Mouse (Mus musculus): ENCODE results near the gene Nfxl1. TPM values are rescaled to one million over a fixed set of nuclear protein-coding genes. Genes with fewer than 3 reads are reported as not detected.

Nfxl1 gene
- polyA plus RNA-seq, 1 experiment, result 9.6 TPM

- DNase-seq (ENCODE audit: low spot score), result no peak
Observed at GRCm38 (mm10) chr5:72501763-72502162, 57.7 kb downstream of the Nfxl1 start.

GRCm38 (mm10) chr5:72498271-72498670, 61.2 kb downstream of the Nfxl1 start:
- no peak for DNase-seq (ENCODE audit: low spot score)

- DNase-seq (ENCODE audit: low spot score), result no peak
Observed at GRCm38 (mm10) chr5:72496756-72497155, 62.7 kb downstream of the Nfxl1 start.

- DNase-seq (ENCODE audit: low spot score), result no peak
Observed at GRCm38 (mm10) chr5:72493906-72494305, 65.6 kb downstream of the Nfxl1 start.

- DNase-seq (ENCODE audit: low spot score), result no peak
Observed at GRCm38 (mm10) chr5:72491232-72491631, 68.3 kb downstream of the Nfxl1 start.

GRCm38 (mm10) chr5:72480456-72480855, 79.0 kb downstream of the Nfxl1 start:
- no peak for DNase-seq (ENCODE audit: low spot score)

- DNase-seq (ENCODE audit: low spot score), result no peak
Observed at GRCm38 (mm10) chr5:72472317-72473009, 87.0 kb downstream of the Nfxl1 start.

- no peak for DNase-seq (ENCODE audit: low spot score)
Observed at GRCm38 (mm10) chr5:72471746-72472145, 87.7 kb downstream of the Nfxl1 start.

- no peak for DNase-seq (ENCODE audit: low spot score)
Observed at GRCm38 (mm10) chr5:72464932-72465331, 94.6 kb downstream of the Nfxl1 start.

Other genes with a start within 250 kb of the Nfxl1 start
- gene Corin, start 55.2 kb downstream of the Nfxl1 start, polyA plus RNA-seq (2012; rRNA removed), result 0.22 and 0.28 TPM in 2 replicates
- not detected in 2 replicates for gene Zar1, start 21.6 kb upstream of the Nfxl1 start, polyA plus RNA-seq (2012; rRNA removed)
- 0.52 and 1.0 TPM in 2 replicates for gene Gm5868, start 27.9 kb upstream of the Nfxl1 start, polyA plus RNA-seq (2012; rRNA removed)
- not detected in 2 replicates for gene Cnga1, start 84.6 kb upstream of the Nfxl1 start, polyA plus RNA-seq (2012; rRNA removed)
- gene Nipal1, start 88.1 kb upstream of the Nfxl1 start, polyA plus RNA-seq (2012; rRNA removed), result 10.3 and 11.8 TPM in 2 replicates
- gene Txk, start 193.1 kb upstream of the Nfxl1 start, polyA plus RNA-seq (2012; rRNA removed), result 0.60 and 0.87 TPM in 2 replicates